Comparison of ENCODE assay signal across 8 mouse cellular contexts in the genomic region with DNA sequence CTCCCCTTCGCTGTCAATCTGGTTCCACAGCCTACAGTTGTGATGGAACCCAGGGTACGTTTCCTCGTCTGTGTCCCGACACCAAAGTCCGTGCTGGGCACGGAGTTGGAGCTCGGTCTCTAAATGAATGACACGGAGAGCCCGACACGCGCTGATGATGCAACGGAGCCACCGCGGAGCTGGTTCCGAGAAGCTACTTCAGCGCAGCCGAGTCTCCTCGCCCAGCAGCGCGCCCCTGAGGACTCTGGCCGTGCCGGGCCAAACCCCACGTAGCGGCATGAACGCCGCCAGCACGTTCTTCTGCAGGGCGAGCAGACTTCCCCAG. TPM values are rescaled to one million over a fixed set of nuclear protein-coding genes. Genes with fewer than 3 reads are reported as not detected.
A peak's percentile ranks its signal among the peaks of the same experiment; 100 is the strongest.
DNase-seq lines count a peak whose midpoint lies in the region; ATAC-seq and TF ChIP-seq lines count a peak whose summit lies in the region.

No protein-coding gene starts in this region.

- peak overlapping the region; percentile 79 for H3K4me2 ChIP-seq in embryonic facial prominence, embryonic 15.5 days (replicated peaks)
- H3K4me2 ChIP-seq in neural tube, embryonic 13.5 days: peak overlapping the region; percentile 93

- H3K9ac ChIP-seq in embryonic facial prominence, embryonic 15.5 days: peak overlapping the region; percentile 96
- H3K9ac ChIP-seq in neural tube, embryonic 13.5 days: peak overlapping the region; percentile 87

- H3K36me3 ChIP-seq in embryonic facial prominence, embryonic 15.5 days: 0 out of 2 replicates have a peak, but pooled peaks cover 2% of the 10 kb centered on the region
- H3K36me3 ChIP-seq in limb, embryonic 10.5 days: peaks cover 6% of the 10 kb centered on the region; the same call in 1 of the 2 replicates
- H3K36me3 ChIP-seq in neural tube, embryonic 13.5 days: no peaks in the 10 kb centered on the region

- peak overlapping the region; percentile 86 for H3K27ac ChIP-seq in embryonic facial prominence, embryonic 15.5 days (replicated peaks)
- H3K27ac ChIP-seq in limb, embryonic 10.5 days: peak overlapping the region; percentile 96
- H3K27ac ChIP-seq in neural tube, embryonic 13.5 days (replicated peaks): no peak overlapping the region; the same call in 1 of the 2 replicates

- H3K4me1 ChIP-seq in lung, adult 2 months (ENCODE audit: control insufficient read depth, insufficient read depth, low read length): peaks cover 8% of the 10 kb centered on the region
- H3K4me1 ChIP-seq in embryonic facial prominence, embryonic 15.5 days: peaks cover 34% of the 10 kb centered on the region
- H3K4me1 ChIP-seq in limb, embryonic 10.5 days: peaks cover 18% of the 10 kb centered on the region
- H3K4me1 ChIP-seq in neural tube, embryonic 13.5 days (replicated peaks): peaks cover 40% of the 10 kb centered on the region

- DNase-seq in lung, adult 2 months: no peak
- no peak for DNase-seq in lung, adult 18-20 months
- DNase-seq in limb, embryonic 10.5 days (ENCODE audit: low spot score): no peak
- DNase-seq in thymus, postnatal 10 days (ENCODE audit: low spot score in 2 of 2): no peak
- DNase-seq in cerebellum, postnatal 14 days: no peak
- DNase-seq in adrenal gland, postnatal 10 days: no peak

- peak overlapping the region; percentile 78 for H3K4me3 ChIP-seq in lung, adult 2 months (replicated peaks; ENCODE audit: extremely low read depth, low read depth, low read length)
- peak overlapping the region; percentile 94 for H3K4me3 ChIP-seq in embryonic facial prominence, embryonic 15.5 days (replicated peaks)
- H3K4me3 ChIP-seq in limb, embryonic 10.5 days: peak overlapping the region; percentile 98
- H3K4me3 ChIP-seq in neural tube, embryonic 13.5 days: peak overlapping the region; percentile 96

- no peak for TF ChIP-seq CTCF in lung, adult 2 months (IDR thresholded peaks at IDR 0.05; ENCODE audit: insufficient read depth, low read length)

- ATAC-seq in embryonic facial prominence, embryonic 15.5 days (ENCODE audit: insufficient number of reproducible peaks, low FRiP score, low TSS enrichment, low read depth): no peak
- peak; percentile 11; the same call in 1 of the 2 replicates for ATAC-seq in neural tube, embryonic 13.5 days (ENCODE audit: low read depth)

- under 1% methylated on average over 28 of the region's 28 CpGs for WGBS in lung, adult 2 months
- WGBS in embryonic facial prominence, embryonic 15.5 days: under 1% methylated on average over 28 of the region's 28 CpGs
- WGBS in limb, embryonic 10.5 days: 0% methylated on average over 28 of the region's 28 CpGs
- WGBS in neural tube, embryonic 13.5 days: under 1% methylated on average over 28 of the region's 28 CpGs

- H3K27me3 ChIP-seq in embryonic facial prominence, embryonic 15.5 days: no peaks in the 10 kb centered on the region
- H3K27me3 ChIP-seq in limb, embryonic 10.5 days (ENCODE audit: low read depth, poor library complexity, severe bottlenecking): no peaks in the 10 kb centered on the region
- no peaks in the 10 kb centered on the region for H3K27me3 ChIP-seq in neural tube, embryonic 13.5 days

- no peaks in the 10 kb centered on the region for H3K9me3 ChIP-seq in embryonic facial prominence, embryonic 15.5 days (replicated peaks)
- no peaks in the 10 kb centered on the region for H3K9me3 ChIP-seq in limb, embryonic 10.5 days (replicated peaks)
- no peaks in the 10 kb centered on the region for H3K9me3 ChIP-seq in neural tube, embryonic 13.5 days

- no peak for TF ChIP-seq POLR2A in lung, adult 2 months (IDR thresholded peaks at IDR 0.05; ENCODE audit: borderline replicate concordance, extremely low read depth, low read depth, low read length)

RNA-seq across cellular contexts. Expression of a gene that starts 0.3 kb away (rescaled TPM):
- polyA plus RNA-seq in lung, adult 2 months (2012; rRNA removed): 7.8 and 13.6 TPM in 2 replicates
- polyA plus RNA-seq in embryonic facial prominence, embryonic 15.5 days (2015; fragmentation: Nextera tagmentation; extraction: Ambion mirVana): 121 and 123 TPM in 2 replicates
- polyA plus RNA-seq in limb, embryonic 10.5 days (2016; fragmentation: Nextera tagmentation; extraction: Ambion mirVana): 154 and 155 TPM in 2 replicates
- 156 and 159 TPM in 2 replicates for polyA plus RNA-seq in neural tube, embryonic 13.5 days (2015; fragmentation: Nextera tagmentation; extraction: Ambion mirVana)
- total RNA-seq in adrenal gland, postnatal 10 days (2021): 10 to 100 TPM; 58.7 to 60.2 TPM

RNA-seq across cellular contexts. Expression of a gene that starts 22.4 kb away (rescaled TPM):
- polyA plus RNA-seq in lung, adult 2 months (2012; rRNA removed): 1.2 and 1.6 TPM in 2 replicates
- polyA plus RNA-seq in embryonic facial prominence, embryonic 15.5 days (2015; fragmentation: Nextera tagmentation; extraction: Ambion mirVana): 0.77 and 1.4 TPM in 2 replicates
- polyA plus RNA-seq in limb, embryonic 10.5 days (2016; fragmentation: Nextera tagmentation; extraction: Ambion mirVana): 0.19 and 0.34 TPM in 2 replicates
- 1.0 TPM in 1 of 2 replicates, not detected in the other for polyA plus RNA-seq in neural tube, embryonic 13.5 days (2015; fragmentation: Nextera tagmentation; extraction: Ambion mirVana)
- 1 to 10 TPM; 1.8 to 2.4 TPM for total RNA-seq in adrenal gland, postnatal 10 days (2021)

RNA-seq across cellular contexts. Expression of a gene that starts 23.6 kb away (rescaled TPM):
- 0.03 and 0.04 TPM in 2 replicates for polyA plus RNA-seq in lung, adult 2 months (2012; rRNA removed)
- polyA plus RNA-seq in embryonic facial prominence, embryonic 15.5 days (2015; fragmentation: Nextera tagmentation; extraction: Ambion mirVana): 0.49 and 0.70 TPM in 2 replicates
- polyA plus RNA-seq in limb, embryonic 10.5 days (2016; fragmentation: Nextera tagmentation; extraction: Ambion mirVana): 0.09 and 0.19 TPM in 2 replicates
- polyA plus RNA-seq in neural tube, embryonic 13.5 days (2015; fragmentation: Nextera tagmentation; extraction: Ambion mirVana): 0.53 and 0.84 TPM in 2 replicates
- total RNA-seq in adrenal gland, postnatal 10 days (2021): under 1 TPM; 0.33 to 0.36 TPM
